Mouse (Mus musculus) intestine, postnatal 0 days (tissue): ENCODE measurements around the gene Dync1i1. TPM values are rescaled to one million over a fixed set of nuclear protein-coding genes. Genes with fewer than 3 reads are reported as not detected.
"Not testable (repeated sequence)": the region's sequence is repeated elsewhere in the genome, so short reads cannot be mapped to it uniquely, and the experiment has no call there.

Experiments used
- ATAC-seq: fragments of 200-750 bp; cut with Nextera tagmentation; 2 replicates; pipeline ENCODE4 v1.8.0; 2017; ENCODE audit warnings: mild to moderate bottlenecking, moderate TSS enrichment, moderate library complexity
- H3K27ac ChIP-seq: fragments of 300-500 bp; sonication (generic); 2 replicates; pipeline ENCODE4 v1.5.1; 2014; ENCODE audit warnings: mild to moderate bottlenecking, low read depth, low read length, moderate library complexity
- H3K27me3 ChIP-seq: fragments of 300-500 bp; sonication (generic); replicated peaks from 2 replicates; pipeline ENCODE4 v1.6.1; 2014; ENCODE audit warnings: low read length, mixed read lengths; ENCODE audit not compliant: control insufficient read depth, insufficient read depth
- H3K36me3 ChIP-seq: fragments of 300-500 bp; sonication (generic); 2 replicates; pipeline ENCODE4 v1.6.1; 2014; ENCODE audit warnings: mild to moderate bottlenecking, moderate library complexity; ENCODE audit not compliant: control insufficient read depth, insufficient read depth
- H3K4me1 ChIP-seq: fragments of 300-500 bp; sonication (generic); replicated peaks from 2 replicates; pipeline ENCODE4 v1.6.1; 2014; ENCODE audit warnings: antibody characterized with exemption, low read length, mixed read lengths; ENCODE audit not compliant: control insufficient read depth, insufficient read depth
- H3K4me2 ChIP-seq: fragments of 300-500 bp; sonication (generic); replicated peaks from 2 replicates; pipeline ENCODE4 v1.6.1; 2014; ENCODE audit warnings: low read depth, mild to moderate bottlenecking, moderate library complexity
- H3K4me3 ChIP-seq: fragments of 300-500 bp; sonication (generic); 2 replicates; pipeline ENCODE4 v1.5.1; 2014; ENCODE audit warnings: low read depth, low read length
- H3K9ac ChIP-seq: fragments of 300-500 bp; sonication (generic); 2 replicates; pipeline ENCODE4 v1.6.1; 2014; ENCODE audit warnings: mild to moderate bottlenecking, low read depth, low read length
- H3K9me3 ChIP-seq: fragments of 300-500 bp; sonication (generic); 2 replicates; pipeline ENCODE4 v1.6.1; 2016; ENCODE audit warnings: mixed run types; ENCODE audit not compliant: control insufficient read depth
- CTCF ChIP-seq: sonication (generic); IDR thresholded peaks from 2 replicates; pipeline ENCODE4 v1.5.1; 2016; ENCODE audit warnings: low read depth, mild to moderate bottlenecking, control low read depth, antibody characterized with exemption, moderate library complexity
- WGBS: fragments of 180-500 bp; shearing (Covaris S2); extraction: QIAGEN DNeasy Blood & Tissue Kit; methylation state at CpG from one replicate; pipeline ENCODE4 v1.1.7; 2014; 5-methylcytosine and 5-hydroxymethylcytosine counted together
- polyA plus RNA-seq: library from polyadenylated mRNA; unstranded; fragments of >200 nt; fragmentation: Nextera tagmentation; extraction: Ambion mirVana; gene quantifications from 2 replicates; pipeline ENCODE4 v1.2.1, GENCODE M21; 2015

Gene Dync1i1
- polyA plus RNA-seq, 1 experiment from 2014 or later: 0.53 TPM

DNA sequence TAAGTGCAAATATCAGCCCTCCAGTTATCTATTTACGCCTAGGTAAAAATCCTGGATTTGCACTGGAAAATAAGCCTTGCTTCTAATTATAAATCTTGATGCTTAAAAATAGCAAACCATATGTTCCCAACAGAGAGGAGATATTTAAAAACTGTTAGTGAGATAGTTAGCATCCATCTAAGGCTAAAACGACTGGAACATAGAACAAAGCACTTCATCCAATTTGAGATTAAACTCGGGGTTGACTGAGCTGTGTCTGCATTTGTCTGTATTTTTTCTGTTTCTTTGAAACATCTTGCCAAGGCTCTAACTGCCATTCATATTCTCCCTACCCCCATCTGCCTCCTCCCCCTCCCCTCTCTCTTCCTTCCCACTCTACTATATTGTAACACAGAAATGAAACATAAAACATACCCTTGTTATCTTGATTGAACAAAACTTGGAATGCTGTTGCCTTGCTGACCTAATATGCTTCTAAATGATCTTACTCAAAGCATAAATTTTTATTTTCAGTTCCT lies 10.3 kb upstream of the Dync1i1 start:
- no peaks in the 10 kb centered on the region for H3K27me3 ChIP-seq
- ATAC-seq: no peak
- H3K4me3 ChIP-seq: no peak overlapping the region
- WGBS: 78% methylated on average over 3 of the region's 3 CpGs
- no peak overlapping the region for H3K4me2 ChIP-seq
- H3K9me3 ChIP-seq: no peaks in the 10 kb centered on the region
- H3K27ac ChIP-seq: no peak overlapping the region
- no peak overlapping the region for H3K9ac ChIP-seq
- H3K4me1 ChIP-seq: no peaks in the 10 kb centered on the region
- H3K36me3 ChIP-seq: no peaks in the 10 kb centered on the region
- TF ChIP-seq CTCF: no peak

GRCm38 (mm10) chr6:5718955-5719354 lies 6.5 kb upstream of the Dync1i1 start:
- no peak overlapping the region for H3K4me3 ChIP-seq
- no peaks in the 10 kb centered on the region for H3K36me3 ChIP-seq
- no peak for ATAC-seq
- no peak overlapping the region for H3K27ac ChIP-seq
- H3K9me3 ChIP-seq: no peaks in the 10 kb centered on the region
- H3K4me2 ChIP-seq: no peak overlapping the region
- no peaks in the 10 kb centered on the region for H3K27me3 ChIP-seq
- H3K9ac ChIP-seq: no peak overlapping the region
- 54% methylated on average over 2 of the region's 2 CpGs for WGBS
- no peaks in the 10 kb centered on the region for H3K4me1 ChIP-seq
- no peak for TF ChIP-seq CTCF

DNA sequence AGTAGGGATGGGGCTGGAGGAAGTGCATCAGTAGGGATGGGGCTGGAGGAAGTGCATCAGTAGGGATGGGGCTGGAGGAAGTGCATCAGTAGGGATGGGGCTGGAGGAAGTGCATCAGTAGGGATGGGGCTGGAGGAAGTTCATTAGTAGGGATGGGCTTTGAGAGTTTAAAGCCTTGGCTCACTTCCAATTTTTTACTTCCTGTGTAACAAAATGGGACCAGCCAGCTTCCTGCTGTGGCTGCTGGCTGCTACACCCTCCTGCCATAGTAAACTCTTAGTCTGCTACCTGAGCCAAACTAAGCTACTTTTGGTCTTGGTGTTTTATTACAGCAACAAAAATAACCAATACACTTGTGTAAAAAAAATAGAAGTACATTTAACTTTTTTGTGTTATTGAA lies 4.7 kb upstream of the Dync1i1 start:
- not testable (repeated sequence) for H3K27me3 ChIP-seq, H3K9ac ChIP-seq, H3K9me3 ChIP-seq, ATAC-seq, H3K4me2 ChIP-seq, H3K36me3 ChIP-seq, H3K27ac ChIP-seq, H3K4me3 ChIP-seq, H3K4me1 ChIP-seq

DNA sequence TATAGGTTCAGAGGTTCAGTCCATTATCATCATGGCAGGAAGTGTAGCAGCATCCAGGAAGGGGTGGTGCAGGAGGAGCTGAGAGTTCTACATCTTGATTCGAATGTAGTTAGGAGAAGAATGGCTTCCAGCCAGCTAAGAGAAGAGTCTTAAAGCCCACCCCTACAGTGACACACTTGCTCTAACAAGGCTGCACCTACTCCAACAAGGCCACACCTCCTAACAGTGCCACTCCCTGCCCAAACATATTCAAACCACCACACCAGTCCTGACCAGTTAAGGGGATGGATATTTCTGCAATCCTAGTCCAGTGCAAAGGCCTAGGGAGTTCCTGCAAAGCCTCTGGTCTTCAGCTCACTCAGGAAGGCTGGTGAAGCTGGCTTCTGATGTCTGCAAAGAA lies 1.5 kb upstream of the Dync1i1 start:
- Histone ChIP-seq H3K9ac (no peak overlapping the region), H3K27me3 (peaks cover 11% of the 10 kb centered on the region; the same call in 1 of the 2 replicates), H3K4me2 (no peak overlapping the region), H3K4me1 (0 out of 2 replicates have a peak, but pooled peaks cover 7% of the 10 kb centered on the region), H3K9me3 (no peaks in the 10 kb centered on the region), H3K36me3 (no peaks in the 10 kb centered on the region), H3K4me3 (no peak overlapping the region), H3K27ac (no peak overlapping the region)
- no peak for TF ChIP-seq CTCF
- no peak for ATAC-seq
- WGBS: 68% methylated on average over 1 of the region's 1 CpGs

GRCm38 (mm10) chr6:5726237-5726670 lies 815 bp downstream of the Dync1i1 start:
- ATAC-seq: no peak
- Histone ChIP-seq H3K36me3 (no peaks in the 10 kb centered on the region), H3K4me3 (peak overlapping the region; percentile 40), H3K4me1 (0 out of 2 replicates have a peak, but pooled peaks cover 7% of the 10 kb centered on the region), H3K4me2 (peak overlapping the region; percentile 77), H3K27ac (no peak overlapping the region), H3K9ac (no peak overlapping the region), H3K9me3 (no peaks in the 10 kb centered on the region), H3K27me3 (peaks cover 11% of the 10 kb centered on the region; the same call in 1 of the 2 replicates)
- TF ChIP-seq CTCF: no peak
- 7% methylated on average over 10 of the region's 10 CpGs for WGBS

DNA sequence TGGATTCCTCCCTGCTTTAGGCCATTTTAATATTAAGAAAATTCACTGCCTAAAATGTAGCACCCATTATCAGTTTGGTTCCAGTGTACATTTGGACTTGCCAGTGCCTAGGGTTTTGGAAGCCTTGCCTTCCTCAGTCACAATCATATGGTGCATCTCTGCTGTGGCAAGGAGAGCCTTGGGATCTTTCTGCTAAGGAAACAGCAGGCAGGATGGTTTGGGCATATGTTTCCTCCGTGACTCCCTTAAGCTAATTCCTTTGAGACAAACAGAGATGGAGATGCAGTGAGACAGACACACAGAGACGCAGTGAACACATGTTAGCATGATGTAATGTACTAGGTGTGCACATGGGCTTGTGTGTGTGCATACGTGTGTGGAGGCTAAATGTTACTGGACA lies 7.8 kb downstream of the Dync1i1 start:
- no peak for ATAC-seq
- Histone ChIP-seq H3K9me3 (no peaks in the 10 kb centered on the region), H3K4me1 (no peaks in the 10 kb centered on the region), H3K4me3 (no peak overlapping the region), H3K36me3 (no peaks in the 10 kb centered on the region), H3K27me3 (no peaks in the 10 kb centered on the region), H3K27ac (no peak overlapping the region), H3K9ac (no peak overlapping the region), H3K4me2 (no peak overlapping the region)
- 93% methylated on average over 3 of the region's 3 CpGs for WGBS
- TF ChIP-seq CTCF: no peak

DNA sequence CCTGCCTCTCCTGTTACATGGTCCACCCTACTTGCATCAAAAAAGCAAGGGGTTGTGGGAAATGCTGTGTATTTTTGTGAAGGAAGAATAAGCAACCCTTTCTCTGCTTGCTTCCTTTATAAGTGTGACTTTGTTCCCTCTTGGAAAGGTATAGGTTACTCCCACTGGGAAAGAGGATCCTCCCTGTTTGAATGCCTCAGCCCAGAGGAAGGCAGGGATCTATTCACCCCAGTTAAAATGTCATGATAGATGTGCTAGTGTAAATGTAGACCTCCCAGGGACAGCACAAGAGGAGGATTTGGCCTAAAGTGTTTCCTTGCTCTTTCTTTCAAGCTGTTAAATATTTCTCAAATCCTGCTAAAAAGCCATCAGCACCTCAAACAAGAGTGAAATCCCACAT lies 9.0 kb downstream of the Dync1i1 start:
- Histone ChIP-seq H3K9ac (no peak overlapping the region), H3K9me3 (no peaks in the 10 kb centered on the region), H3K4me2 (no peak overlapping the region), H3K36me3 (no peaks in the 10 kb centered on the region), H3K27ac (no peak overlapping the region), H3K27me3 (no peaks in the 10 kb centered on the region), H3K4me3 (no peak overlapping the region), H3K4me1 (no peaks in the 10 kb centered on the region)
- no peak for ATAC-seq
- TF ChIP-seq CTCF: no peak
